In genomic region chr8:70833520-70833919, GRCm38 (mm10) we compare ENCODE assay signal across 8 mouse cellular contexts. TPM values are rescaled to one million over a fixed set of nuclear protein-coding genes. Genes with fewer than 3 reads are reported as not detected.
DNase-seq lines count a peak whose midpoint lies in the region; ATAC-seq and TF ChIP-seq lines count a peak whose summit lies in the region.

No protein-coding gene starts in this region.

- H3K9ac ChIP-seq in neural tube, embryonic 12.5 days, result peak overlapping the region; percentile 22; the same call in 1 of the 2 replicates
- H3K9ac ChIP-seq in heart, embryonic 16.5 days (ENCODE audit: low read length), result peak overlapping the region; percentile 46
- no peak overlapping the region for H3K9ac ChIP-seq in lung, embryonic 14.5 days

- no peak overlapping the region for H3K27ac ChIP-seq in neural tube, embryonic 12.5 days
- peak overlapping the region; percentile 72 for H3K27ac ChIP-seq in heart, embryonic 16.5 days (ENCODE audit: low read length)
- no peak overlapping the region for H3K27ac ChIP-seq in lung, embryonic 14.5 days (ENCODE audit: low read depth)

- no peak overlapping the region for H3K4me2 ChIP-seq in neural tube, embryonic 12.5 days (replicated peaks)
- H3K4me2 ChIP-seq in heart, embryonic 16.5 days (ENCODE audit: low read depth, low read length), result peak overlapping the region; percentile 10
- peak overlapping the region; percentile 15; the same call in 1 of the 2 replicates for H3K4me2 ChIP-seq in lung, embryonic 14.5 days

- peaks cover 7% of the 10 kb centered on the region for H3K4me1 ChIP-seq in neural tube, embryonic 12.5 days
- peaks cover 16% of the 10 kb centered on the region for H3K4me1 ChIP-seq in heart, embryonic 16.5 days (ENCODE audit: control insufficient read depth, insufficient read depth, low read length)
- H3K4me1 ChIP-seq in lung, embryonic 14.5 days (ENCODE audit: insufficient read depth), result 0 out of 2 replicates have a peak, but pooled peaks cover under 1% of the 10 kb centered on the region

- TF ChIP-seq CTCF in lung, embryonic 14.5 days (IDR thresholded peaks at IDR 0.05; ENCODE audit: low read depth), result no peak

- H3K9me3 ChIP-seq in neural tube, embryonic 12.5 days, result no peaks in the 10 kb centered on the region
- H3K9me3 ChIP-seq in heart, embryonic 16.5 days (replicated peaks; ENCODE audit: control insufficient read depth, low read length), result no peaks in the 10 kb centered on the region
- H3K9me3 ChIP-seq in lung, embryonic 14.5 days (ENCODE audit: low read depth, low read length), result no peaks in the 10 kb centered on the region

- DNase-seq in cerebellum, adult 18-20 months, result peak; percentile 46 to 52
- no peak for DNase-seq in cerebellum, adult 11-12 months
- no peak for DNase-seq in neural tube, embryonic 10.5 days (ENCODE audit: extremely low spot score, low spot score)
- DNase-seq in lung, embryonic 14.5 days, result peak; percentile 22
- no peak for DNase-seq in thymus, postnatal 14 days
- DNase-seq in urinary bladder, adult 18-20 months (ENCODE audit: low spot score in 2 of 2), result no peak

- H3K36me3 ChIP-seq in neural tube, embryonic 12.5 days, result peaks cover 13% of the 10 kb centered on the region; the same call in 1 of the 2 replicates
- 0 out of 2 replicates have a peak, but pooled peaks cover 5% of the 10 kb centered on the region for H3K36me3 ChIP-seq in heart, embryonic 16.5 days (ENCODE audit: control insufficient read depth, insufficient read depth)
- H3K36me3 ChIP-seq in lung, embryonic 14.5 days (ENCODE audit: insufficient read depth), result no peaks in the 10 kb centered on the region; the same call in 1 of the 2 replicates

- no peak for ATAC-seq in neural tube, embryonic 12.5 days (ENCODE audit: low FRiP score, low read depth)
- peak; percentile 79 for ATAC-seq in heart, embryonic 16.5 days (replicated peaks; ENCODE audit: extremely low read depth, insufficient read depth, low FRiP score)
- no peak; the same call in 1 of the 2 replicates for ATAC-seq in lung, embryonic 14.5 days (ENCODE audit: insufficient read depth)

- no peak overlapping the region for H3K4me3 ChIP-seq in neural tube, embryonic 12.5 days
- H3K4me3 ChIP-seq in heart, embryonic 16.5 days (ENCODE audit: low read length), result no peak overlapping the region
- no peak overlapping the region for H3K4me3 ChIP-seq in lung, embryonic 14.5 days (ENCODE audit: low read depth, low read length)

- 51% methylated on average over 15 of the region's 15 CpGs for WGBS in neural tube, embryonic 12.5 days
- 24% methylated on average over 15 of the region's 15 CpGs for WGBS in heart, embryonic 16.5 days
- 40% methylated on average over 15 of the region's 15 CpGs for WGBS in lung, embryonic 14.5 days

- H3K27me3 ChIP-seq in neural tube, embryonic 12.5 days (replicated peaks), result no peaks in the 10 kb centered on the region
- H3K27me3 ChIP-seq in heart, embryonic 16.5 days (ENCODE audit: control insufficient read depth, insufficient read depth, low read length), result no peaks in the 10 kb centered on the region
- no peaks in the 10 kb centered on the region for H3K27me3 ChIP-seq in lung, embryonic 14.5 days (ENCODE audit: insufficient read depth, low read length)

RNA-seq across cellular contexts. Expression of gene Arrdc2, which starts 6.0 kb away (rescaled TPM):
- 9.7 and 10.2 TPM in 2 replicates for polyA plus RNA-seq in neural tube, embryonic 12.5 days (2016; fragmentation: Nextera tagmentation; extraction: Ambion mirVana)
- polyA plus RNA-seq in heart, embryonic 16.5 days (2015; fragmentation: Nextera tagmentation; extraction: Ambion mirVana), result 3.7 and 3.8 TPM in 2 replicates
- 4.3 and 4.4 TPM in 2 replicates for polyA plus RNA-seq in lung, embryonic 14.5 days (2014; fragmentation: Nextera tagmentation; extraction: Ambion mirVana)

RNA-seq across cellular contexts. Expression of gene Il12rb1, which starts 25.3 kb away (rescaled TPM):
- not detected in 2 replicates for polyA plus RNA-seq in neural tube, embryonic 12.5 days (2016; fragmentation: Nextera tagmentation; extraction: Ambion mirVana)
- 0.77 and 1.6 TPM in 2 replicates for polyA plus RNA-seq in heart, embryonic 16.5 days (2015; fragmentation: Nextera tagmentation; extraction: Ambion mirVana)
- polyA plus RNA-seq in lung, embryonic 14.5 days (2014; fragmentation: Nextera tagmentation; extraction: Ambion mirVana), result 0.17 TPM in 1 of 2 replicates, not detected in the other

RNA-seq across cellular contexts. Expression of gene Mast3, which starts 28.7 kb away (rescaled TPM):
- polyA plus RNA-seq in neural tube, embryonic 12.5 days (2016; fragmentation: Nextera tagmentation; extraction: Ambion mirVana), result 15.9 and 17.4 TPM in 2 replicates
- 7.3 and 9.3 TPM in 2 replicates for polyA plus RNA-seq in heart, embryonic 16.5 days (2015; fragmentation: Nextera tagmentation; extraction: Ambion mirVana)
- polyA plus RNA-seq in lung, embryonic 14.5 days (2014; fragmentation: Nextera tagmentation; extraction: Ambion mirVana), result 16.1 and 18.0 TPM in 2 replicates

RNA-seq across cellular contexts. Expression of gene Kcnn1, which starts 29.5 kb away (rescaled TPM):
- polyA plus RNA-seq in neural tube, embryonic 12.5 days (2016; fragmentation: Nextera tagmentation; extraction: Ambion mirVana), result 24.8 and 26.4 TPM in 2 replicates
- 4.1 and 4.2 TPM in 2 replicates for polyA plus RNA-seq in heart, embryonic 16.5 days (2015; fragmentation: Nextera tagmentation; extraction: Ambion mirVana)
- polyA plus RNA-seq in lung, embryonic 14.5 days (2014; fragmentation: Nextera tagmentation; extraction: Ambion mirVana), result 0.54 and 0.72 TPM in 2 replicates

RNA-seq across cellular contexts. Expression of gene Ccdc124, which starts 40.2 kb away (rescaled TPM):
- polyA plus RNA-seq in neural tube, embryonic 12.5 days (2016; fragmentation: Nextera tagmentation; extraction: Ambion mirVana), result 142 and 145 TPM in 2 replicates
- 82.3 and 91.8 TPM in 2 replicates for polyA plus RNA-seq in heart, embryonic 16.5 days (2015; fragmentation: Nextera tagmentation; extraction: Ambion mirVana)
- polyA plus RNA-seq in lung, embryonic 14.5 days (2014; fragmentation: Nextera tagmentation; extraction: Ambion mirVana), result 121 and 125 TPM in 2 replicates

Comparison
In these comparisons a context has a peak if more than half of its experiments do, and no peak if none do; other contexts are left out.
1. DNase-seq: peak in cerebellum, adult 18-20 months (2 of 2) and lung, embryonic 14.5 days (single experiment); none in cerebellum, adult 11-12 months (single experiment), neural tube, embryonic 10.5 days (single experiment), thymus, postnatal 14 days (single experiment) and urinary bladder, adult 18-20 months (0 of 2).